25 mouse cellular contexts compared by ENCODE assay signal in genomic region chr11:70754476-70754875, GRCm38 (mm10). TPM values are rescaled to one million over a fixed set of nuclear protein-coding genes. Genes with fewer than 3 reads are reported as not detected.
A peak's percentile ranks its signal among the peaks of the same experiment; 100 is the strongest.
DNase-seq lines count a peak whose midpoint lies in the region; ATAC-seq and TF ChIP-seq lines count a peak whose summit lies in the region.
"Had no signal": no experiment of that assay in that cellular context is flagged by ENCODE, and none has a peak within 500 bp of the region (broad histone marks: within the 10 kb centered on the region; RNA-seq: fewer than 3 reads in every experiment).

No protein-coding gene starts in this region.

- H3K4me2 ChIP-seq in lung, embryonic 16.5 days (ENCODE audit: low read depth, low read length): no peak overlapping the region
- H3K4me2 ChIP-seq: embryonic facial prominence, embryonic 12.5 days; heart, embryonic 13.5 days; hindbrain, embryonic 12.5 days had no signal

- H3K36me3 ChIP-seq in lung, embryonic 16.5 days (ENCODE audit: control insufficient read depth, insufficient read depth, low read length): no peaks in the 10 kb centered on the region
- no peaks in the 10 kb centered on the region for H3K36me3 ChIP-seq in small intestine, adult 2 months (ENCODE audit: control insufficient read depth, insufficient read depth, low read length)
- H3K36me3 ChIP-seq: embryonic facial prominence, embryonic 12.5 days; heart, embryonic 13.5 days; hindbrain, embryonic 12.5 days had no signal

- no peaks in the 10 kb centered on the region for H3K27me3 ChIP-seq in lung, embryonic 16.5 days (ENCODE audit: control insufficient read depth, insufficient read depth, low read depth, low read length)
- H3K27me3 ChIP-seq in small intestine, adult 2 months (ENCODE audit: control insufficient read depth, insufficient read depth, low read length): no peaks in the 10 kb centered on the region
- H3K27me3 ChIP-seq: embryonic facial prominence, embryonic 12.5 days; hindbrain, embryonic 12.5 days had no signal

- WGBS in lung, embryonic 16.5 days: 69% methylated on average over 4 of the region's 4 CpGs
- 25% methylated on average over 4 of the region's 4 CpGs for WGBS in small intestine, adult 2 months

- ATAC-seq in lung, embryonic 16.5 days (ENCODE audit: low read depth): no peak
- ATAC-seq: activated CD4-positive, CD25-positive, alpha-beta regulatory T cell, adult 4 months; forebrain, embryonic 14.5 days; Patski had no signal

- peak; percentile 30 for DNase-seq in adrenal gland, postnatal 14 days
- DNase-seq in adrenal gland, postnatal 4 days (ENCODE audit: low spot score in 2 of 2): no peak
- DNase-seq in lung, postnatal 4 days: no peak
- peak; percentile 90 for DNase-seq in fat pad, adult 2 months (ENCODE audit: extremely low read depth, low read depth, low spot score)
- no peak for DNase-seq in heart, postnatal 4 days
- DNase-seq in spleen, adult 12 weeks (ENCODE audit: low spot score): no peak
- DNase-seq: adrenal gland, adult 2 months; adrenal gland, postnatal 36 days; cerebellum, adult 11-12 months; cerebellum, adult 9-10 months; gastrocnemius, adult 2 months; gastrocnemius, postnatal 25 days; heart, postnatal 36 days had no signal

- no peak for TF ChIP-seq CTCF in small intestine, adult 2 months (IDR thresholded peaks at IDR 0.05; ENCODE audit: extremely low read depth, insufficient read length, insufficient replicate concordance, low read depth, low read length)

- no peak for TF ChIP-seq POLR2A in small intestine, adult 2 months (IDR thresholded peaks at IDR 0.05; ENCODE audit: low read depth, low read length)

- no peaks in the 10 kb centered on the region for H3K9me3 ChIP-seq in lung, embryonic 16.5 days (ENCODE audit: control insufficient read depth, low read length)
- H3K9me3 ChIP-seq: embryonic facial prominence, embryonic 12.5 days; heart, embryonic 13.5 days; hindbrain, embryonic 12.5 days had no signal

- H3K4me1 ChIP-seq in lung, embryonic 16.5 days (replicated peaks; ENCODE audit: control insufficient read depth, insufficient read depth, low read length): no peaks in the 10 kb centered on the region
- peaks cover 10% of the 10 kb centered on the region for H3K4me1 ChIP-seq in small intestine, adult 2 months (ENCODE audit: control insufficient read depth, insufficient read depth, insufficient read length, low read length)
- H3K4me1 ChIP-seq: embryonic facial prominence, embryonic 12.5 days; heart, embryonic 13.5 days; hindbrain, embryonic 12.5 days had no signal

- H3K27ac ChIP-seq in lung, embryonic 16.5 days (ENCODE audit: low read length): no peak overlapping the region
- H3K27ac ChIP-seq in small intestine, adult 2 months (ENCODE audit: insufficient read depth, low read depth, low read length): peak overlapping the region; percentile 72
- H3K27ac ChIP-seq: embryonic facial prominence, embryonic 12.5 days; gastrocnemius, adult 2 months; heart, embryonic 13.5 days; hindbrain, embryonic 12.5 days had no signal

- no peak overlapping the region for H3K4me3 ChIP-seq in lung, embryonic 16.5 days (ENCODE audit: low read length)
- H3K4me3 ChIP-seq in small intestine, adult 2 months (ENCODE audit: low read depth, low read length): no peak overlapping the region
- H3K4me3 ChIP-seq: embryonic facial prominence, embryonic 12.5 days; gastrocnemius, adult 2 months; heart, embryonic 13.5 days; hindbrain, embryonic 12.5 days had no signal

- H3K9ac ChIP-seq in lung, embryonic 16.5 days (ENCODE audit: low read length): peak overlapping the region; percentile 35; the same call in 1 of the 2 replicates
- H3K9ac ChIP-seq: embryonic facial prominence, embryonic 12.5 days; heart, embryonic 13.5 days; hindbrain, embryonic 12.5 days had no signal

RNA-seq across cellular contexts. Expression of gene Zfp3, which starts 9.5 kb away (rescaled TPM):
- total RNA-seq in adrenal gland, postnatal 14 days (2021): 8.7 and 10.3 TPM in 2 replicates
- 10 to 100 TPM; 12.9 to 13.2 TPM for total RNA-seq in adrenal gland, postnatal 4 days (2021)
- polyA plus RNA-seq in lung, embryonic 16.5 days (2015; fragmentation: Nextera tagmentation; extraction: Ambion mirVana): 4.9 and 5.7 TPM in 2 replicates
- 0.61 and 0.72 TPM in 2 replicates for polyA plus RNA-seq in small intestine, adult 2 months (2012; rRNA removed)
- total RNA-seq in heart, postnatal 4 days (2021): 10 to 100 TPM; 11.8 to 12.1 TPM

RNA-seq across cellular contexts. Expression of gene Kif1c, which starts 54.1 kb away (rescaled TPM):
- 154 and 159 TPM in 2 replicates for total RNA-seq in adrenal gland, postnatal 14 days (2021)
- total RNA-seq in adrenal gland, postnatal 4 days (2021): 100 to 1,000 TPM; 135 to 149 TPM
- 3.2 and 3.4 TPM in 2 replicates for polyA plus RNA-seq in lung, embryonic 16.5 days (2015; fragmentation: Nextera tagmentation; extraction: Ambion mirVana)
- 33.9 and 87.1 TPM in 2 replicates for polyA plus RNA-seq in small intestine, adult 2 months (2012; rRNA removed)
- total RNA-seq in heart, postnatal 4 days (2021): 100 to 1,000 TPM; 238 to 241 TPM

RNA-seq across cellular contexts. Expression of gene Inca1, which starts 54.5 kb away (rescaled TPM):
- total RNA-seq in adrenal gland, postnatal 14 days (2021): 15.2 and 15.8 TPM in 2 replicates
- 10 to 100 TPM in 1 of 2 experiments, 1 to 10 TPM in 1; 7.0 to 10.2 TPM for total RNA-seq in adrenal gland, postnatal 4 days (2021)
- polyA plus RNA-seq in lung, embryonic 16.5 days (2015; fragmentation: Nextera tagmentation; extraction: Ambion mirVana): 1.5 and 1.9 TPM in 2 replicates
- 0.38 and 0.79 TPM in 2 replicates for polyA plus RNA-seq in small intestine, adult 2 months (2012; rRNA removed)
- 1 to 10 TPM; 1.7 to 2.2 TPM for total RNA-seq in heart, postnatal 4 days (2021)
- total RNA-seq: granulocyte monocyte progenitor cell, adult 5-6 weeks had no signal

RNA-seq across cellular contexts. Expression of gene Scimp, which starts 57.9 kb away (rescaled TPM):
- total RNA-seq in adrenal gland, postnatal 14 days (2021): 0.41 and 1.2 TPM in 2 replicates
- total RNA-seq in adrenal gland, postnatal 4 days (2021): under 1 TPM; 0.48 to 0.68 TPM
- 0.20 and 0.35 TPM in 2 replicates for polyA plus RNA-seq in lung, embryonic 16.5 days (2015; fragmentation: Nextera tagmentation; extraction: Ambion mirVana)
- 0.70 and 0.94 TPM in 2 replicates for polyA plus RNA-seq in small intestine, adult 2 months (2012; rRNA removed)
- not detected for total RNA-seq in heart, postnatal 4 days (2021)
- total RNA-seq: gastrocnemius, adult 2 months; gastrocnemius, postnatal 25 days; granulocyte monocyte progenitor cell, adult 5-6 weeks; MEL had no signal
- polyA plus RNA-seq: brain, embryonic 14.5 days; C2C12; embryonic facial prominence, embryonic 12.5 days; forebrain, embryonic 14.5 days; hindbrain, embryonic 12.5 days had no signal

Comparison
In these comparisons a context has a peak if more than half of its experiments do, and no peak if none do; other contexts are left out.
1. DNase-seq: peak in adrenal gland, postnatal 14 days (single experiment) and fat pad, adult 2 months (single experiment); none in adrenal gland, postnatal 4 days (0 of 2), lung, postnatal 4 days (0 of 2), heart, postnatal 4 days (single experiment) and spleen, adult 12 weeks (single experiment).